Mouse (Mus musculus) limb, embryonic 13.5 days (tissue): ENCODE data around the gene Men1. TPM values are rescaled to one million over a fixed set of nuclear protein-coding genes. Genes with fewer than 3 reads are reported as not detected.
"Not testable (repeated sequence)": the region's sequence is repeated elsewhere in the genome, so short reads cannot be mapped to it uniquely, and the experiment has no call there.

Experiments
- ATAC-seq: fragments of 200-750 bp; cut with Nextera tagmentation; 2 replicates; pipeline ENCODE4 v1.8.0; 2017; ENCODE audit warnings: low read depth, moderate number of reproducible peaks, moderate TSS enrichment; ENCODE audit not compliant: low FRiP score
- H3K27ac ChIP-seq: fragments of 300-500 bp; sonication (generic); 2 replicates; pipeline ENCODE4 v1.5.1; 2015; ENCODE audit warnings: inconsistent platforms, mild to moderate bottlenecking, moderate library complexity
- H3K27me3 ChIP-seq: fragments of 300-500 bp; sonication (generic); 2 replicates; pipeline ENCODE4 v1.6.1; 2015; ENCODE audit warnings: mild to moderate bottlenecking, inconsistent platforms
- H3K36me3 ChIP-seq: fragments of 300-500 bp; sonication (generic); 2 replicates; pipeline ENCODE4 v1.6.1; 2015; ENCODE audit warnings: inconsistent platforms, mild to moderate bottlenecking, moderate library complexity
- H3K4me1 ChIP-seq: fragments of 300-500 bp; sonication (generic); 2 replicates; pipeline ENCODE4 v1.6.1; 2015; ENCODE audit warnings: inconsistent platforms
- H3K4me2 ChIP-seq: fragments of 300-500 bp; sonication (generic); replicated peaks from 2 replicates; pipeline ENCODE4 v1.6.1; 2015; ENCODE audit warnings: inconsistent platforms, mild to moderate bottlenecking, moderate library complexity
- H3K4me3 ChIP-seq: fragments of 300-500 bp; sonication (generic); 2 replicates; pipeline ENCODE4 v1.5.1; 2015; ENCODE audit warnings: moderate library complexity, mild to moderate bottlenecking, inconsistent platforms
- H3K9ac ChIP-seq: fragments of 300-500 bp; sonication (generic); 2 replicates; pipeline ENCODE4 v1.6.1; 2015; ENCODE audit warnings: mild to moderate bottlenecking, inconsistent platforms
- H3K9me3 ChIP-seq: fragments of 300-500 bp; sonication (generic); 2 replicates; pipeline ENCODE4 v1.6.1; 2016; ENCODE audit warnings: inconsistent platforms
- WGBS: fragments of 180-500 bp; shearing (Covaris S2); methylation state at CpG from one replicate; pipeline ENCODE4 v1.1.7; 2015; 5-methylcytosine and 5-hydroxymethylcytosine counted together
- polyA plus RNA-seq: library from polyadenylated mRNA; unstranded; fragments of >200 nt; fragmentation: Nextera tagmentation; extraction: Ambion mirVana; gene quantifications from 2 replicates; pipeline ENCODE4 v1.2.1, GENCODE M21; 2015

Gene Men1
- polyA plus RNA-seq, 1 experiment from 2014 or later, result 97.6 TPM

DNA sequence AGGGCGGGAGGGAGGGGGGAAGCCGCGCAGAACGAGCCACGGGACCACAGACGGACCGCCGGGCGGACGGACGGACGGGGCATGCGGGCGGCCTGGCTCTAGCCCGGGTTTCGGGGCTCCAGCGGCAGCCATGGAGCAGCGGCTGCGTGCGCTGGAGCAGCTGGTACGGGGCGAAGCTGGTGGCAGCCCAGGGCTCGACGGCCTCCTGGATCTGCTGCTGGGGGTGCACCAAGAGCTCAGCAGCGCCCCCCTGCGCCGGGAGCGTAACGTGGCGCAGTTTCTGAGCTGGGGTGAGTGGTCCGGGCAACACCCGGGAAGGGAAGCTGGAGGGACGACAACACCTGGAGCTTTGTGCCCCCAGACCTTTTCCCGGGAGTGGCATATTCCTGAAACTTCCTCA lies 28.2 kb upstream of the Men1 start:
- H3K4me1 ChIP-seq, result peaks cover 37% of the 10 kb centered on the region
- H3K4me3 ChIP-seq, result peak overlapping the region; percentile 66
- 1% methylated on average over 22 of the region's 34 CpGs for WGBS
- peak overlapping the region; percentile 75 for H3K9ac ChIP-seq
- H3K4me2 ChIP-seq, result peak overlapping the region; percentile 81
- no peaks in the 10 kb centered on the region for H3K27me3 ChIP-seq
- H3K27ac ChIP-seq, result no peak overlapping the region
- ATAC-seq, result peak; percentile 52
- no peaks in the 10 kb centered on the region for H3K9me3 ChIP-seq
- H3K36me3 ChIP-seq, result peaks cover 20% of the 10 kb centered on the region

DNA sequence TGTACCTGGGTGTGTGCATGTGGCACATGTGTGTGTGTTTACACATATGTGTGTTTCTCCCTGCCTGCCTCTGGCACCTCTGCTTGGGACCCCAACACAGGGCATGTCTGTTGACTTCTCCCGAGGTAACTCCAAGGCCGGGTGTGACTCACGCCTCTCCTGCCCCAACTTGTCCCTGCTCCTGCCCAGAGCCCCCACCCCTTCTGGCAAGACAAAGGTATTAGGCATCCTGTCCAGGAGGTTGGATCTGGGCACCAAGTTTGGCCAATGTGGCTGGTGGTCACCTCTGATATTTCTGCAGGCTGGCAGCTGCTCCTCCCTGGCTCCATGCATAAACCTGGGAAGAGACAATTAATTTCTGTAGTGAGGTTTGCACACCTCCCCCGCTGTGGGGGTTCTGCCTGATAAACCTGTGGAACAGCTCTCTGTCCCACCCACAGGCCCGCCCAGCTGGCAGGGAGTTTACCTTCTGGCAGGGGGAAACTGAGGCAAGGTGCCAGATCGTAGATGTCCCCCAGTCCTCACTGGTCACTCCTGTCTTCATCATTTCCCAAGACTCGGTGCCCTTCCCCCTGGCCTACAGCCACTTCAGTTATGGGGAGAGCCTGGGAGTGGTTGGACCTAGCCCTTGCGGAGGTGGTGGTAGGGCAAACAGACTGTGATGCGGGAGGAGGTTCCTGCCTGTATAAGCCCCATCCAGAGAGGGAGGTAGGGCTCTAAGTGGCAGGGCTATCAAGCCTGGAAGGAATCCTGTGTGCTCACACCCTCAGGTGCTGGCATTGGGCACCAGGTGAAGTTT lies 26.8 kb upstream of the Men1 start:
- ATAC-seq, result no peak
- Histone ChIP-seq H3K27me3 (no peaks in the 10 kb centered on the region), H3K4me3 (0 out of 2 replicates have a peak overlapping the region, but pooled peaks have one; percentile 66), H3K9ac (peak overlapping the region; percentile 75), H3K36me3 (peaks cover 29% of the 10 kb centered on the region), H3K27ac (no peak overlapping the region), H3K4me2 (peak overlapping the region; percentile 81), H3K9me3 (no peaks in the 10 kb centered on the region), H3K4me1 (peaks cover 30% of the 10 kb centered on the region)
- 79% methylated on average over 9 of the region's 9 CpGs for WGBS

DNA sequence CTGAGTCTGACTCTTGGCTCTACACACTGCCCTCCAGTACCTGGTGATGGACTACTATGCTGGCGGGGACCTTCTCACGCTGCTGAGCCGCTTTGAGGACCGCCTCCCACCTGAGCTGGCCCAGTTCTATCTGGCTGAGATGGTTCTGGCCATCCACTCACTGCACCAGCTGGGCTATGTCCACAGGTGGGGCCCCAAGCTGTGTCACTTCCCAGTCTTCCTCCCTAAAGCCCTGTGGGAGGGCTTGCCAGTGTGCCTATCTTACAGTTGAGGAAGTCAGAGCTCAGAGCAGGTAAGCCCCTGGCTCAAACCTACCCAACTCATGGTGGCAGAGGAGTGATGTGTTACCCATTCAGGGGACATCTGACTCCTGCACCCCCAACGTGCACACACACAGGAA lies 24.6 kb upstream of the Men1 start:
- Histone ChIP-seq H3K9ac (no peak overlapping the region), H3K9me3 (no peaks in the 10 kb centered on the region), H3K27me3 (no peaks in the 10 kb centered on the region), H3K36me3 (peaks cover 52% of the 10 kb centered on the region), H3K4me3 (no peak overlapping the region), H3K4me2 (no peak overlapping the region), H3K27ac (no peak overlapping the region), H3K4me1 (peaks cover 21% of the 10 kb centered on the region)
- 91% methylated on average over 5 of the region's 5 CpGs for WGBS
- no peak for ATAC-seq

DNA sequence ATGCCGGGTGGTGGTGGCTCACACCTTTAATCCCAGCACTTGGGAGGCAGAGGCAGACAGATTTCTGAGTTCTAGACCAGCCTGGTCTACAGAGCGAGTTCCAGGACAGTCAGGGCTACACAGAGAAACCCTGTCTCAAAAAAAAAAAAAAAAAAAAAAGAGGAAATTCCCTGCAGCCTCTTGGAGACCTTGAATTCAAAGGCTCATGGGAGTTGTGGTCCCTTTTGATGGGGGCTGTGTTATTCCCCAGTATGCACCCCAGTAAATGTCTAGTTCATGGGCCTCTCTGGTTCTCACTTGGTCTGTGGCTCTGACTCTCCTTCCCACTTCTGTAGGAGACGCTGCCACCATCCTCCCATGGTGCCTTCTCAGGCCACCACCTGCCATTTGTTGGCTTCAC lies 23.0 kb upstream of the Men1 start:
- not testable (repeated sequence) for H3K9me3 ChIP-seq, H3K4me3 ChIP-seq, H3K4me2 ChIP-seq, H3K27me3 ChIP-seq, H3K9ac ChIP-seq, H3K27ac ChIP-seq, ATAC-seq
- WGBS, result 90% methylated on average over 3 of the region's 3 CpGs
- peaks cover 14% of the 10 kb centered on the region for H3K4me1 ChIP-seq
- peaks cover 68% of the 10 kb centered on the region for H3K36me3 ChIP-seq

DNA sequence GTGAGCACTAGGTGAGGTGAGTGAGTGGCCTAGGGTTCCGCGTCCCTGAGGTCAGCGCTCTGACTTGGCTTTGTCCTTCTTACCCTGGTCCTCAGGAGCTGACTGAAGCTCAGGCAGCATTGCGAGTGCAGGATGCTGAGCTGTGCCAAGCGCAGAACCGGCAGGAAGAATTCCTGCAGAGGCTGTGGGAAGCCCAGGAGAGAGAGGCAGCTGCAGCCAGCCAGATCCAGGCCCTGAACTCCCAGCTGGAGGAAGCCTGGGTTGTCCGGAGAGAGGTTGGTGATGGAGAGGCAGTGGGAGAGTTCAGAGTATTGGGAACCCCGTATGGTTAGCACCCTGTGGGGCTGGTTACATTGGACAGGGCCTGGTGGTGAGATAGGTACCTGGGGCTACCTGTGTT lies 21.0 kb upstream of the Men1 start:
- Histone ChIP-seq H3K27me3 (no peaks in the 10 kb centered on the region), H3K9ac (no peak overlapping the region), H3K27ac (no peak overlapping the region), H3K36me3 (peaks cover 88% of the 10 kb centered on the region), H3K4me1 (no peaks in the 10 kb centered on the region), H3K4me3 (no peak overlapping the region), H3K9me3 (no peaks in the 10 kb centered on the region), H3K4me2 (no peak overlapping the region)
- ATAC-seq, result no peak
- 86% methylated on average over 8 of the region's 8 CpGs for WGBS

DNA sequence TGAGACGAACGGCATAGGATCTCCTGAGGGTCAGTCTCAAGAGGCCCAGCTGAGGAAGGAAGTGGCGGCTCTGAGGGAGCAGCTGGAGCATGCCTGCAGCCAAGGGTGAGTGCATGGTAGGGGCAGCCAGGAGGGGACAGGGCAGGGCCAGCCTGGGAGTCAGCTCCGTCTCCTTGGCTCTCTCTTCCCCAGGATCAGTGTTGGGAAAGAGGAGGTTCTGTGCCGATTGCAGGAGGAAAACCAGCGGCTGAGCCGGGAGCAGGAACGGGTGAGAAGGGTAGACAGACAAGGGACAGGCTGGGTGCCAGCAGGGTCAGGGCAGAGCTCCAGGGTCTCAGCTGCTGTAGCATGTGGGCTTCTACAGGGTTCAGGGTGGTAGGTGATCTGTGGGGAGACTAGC lies 20.3 kb upstream of the Men1 start:
- Histone ChIP-seq H3K4me1 (no peaks in the 10 kb centered on the region), H3K4me2 (no peak overlapping the region), H3K9ac (0 out of 2 replicates have a peak overlapping the region, but pooled peaks have one; percentile 13), H3K27me3 (no peaks in the 10 kb centered on the region), H3K27ac (no peak overlapping the region), H3K9me3 (no peaks in the 10 kb centered on the region), H3K36me3 (peaks cover 95% of the 10 kb centered on the region), H3K4me3 (no peak overlapping the region)
- 77% methylated on average over 8 of the region's 8 CpGs for WGBS
- ATAC-seq, result no peak

DNA sequence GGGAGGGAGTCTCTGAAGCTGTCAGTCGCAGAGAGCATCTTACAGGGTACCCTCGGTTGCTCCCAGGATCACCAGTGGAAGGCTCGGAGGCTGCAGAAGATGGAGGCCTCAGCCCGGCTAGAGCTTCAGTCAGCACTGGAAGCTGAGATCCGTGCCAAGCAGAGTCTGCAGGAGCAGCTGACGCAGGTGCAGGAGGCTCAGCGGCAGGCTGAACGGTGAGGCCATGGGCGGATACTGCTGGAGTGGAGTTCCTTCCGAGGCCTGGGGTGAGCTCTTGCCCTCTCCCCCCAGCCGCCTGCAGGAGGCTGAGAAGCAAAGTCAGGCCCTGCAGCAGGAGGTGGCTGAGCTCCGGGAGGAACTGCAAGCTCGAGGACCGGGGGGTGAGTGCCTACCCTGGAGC lies 19.2 kb upstream of the Men1 start:
- H3K9me3 ChIP-seq, result no peaks in the 10 kb centered on the region
- no peak overlapping the region for H3K4me3 ChIP-seq
- H3K36me3 ChIP-seq, result peaks cover 98% of the 10 kb centered on the region
- ATAC-seq, result no peak
- H3K27me3 ChIP-seq, result no peaks in the 10 kb centered on the region
- H3K4me2 ChIP-seq, result no peak overlapping the region
- no peak overlapping the region for H3K27ac ChIP-seq
- H3K4me1 ChIP-seq, result no peaks in the 10 kb centered on the region
- WGBS, result 77% methylated on average over 14 of the region's 14 CpGs
- H3K9ac ChIP-seq, result no peak overlapping the region

DNA sequence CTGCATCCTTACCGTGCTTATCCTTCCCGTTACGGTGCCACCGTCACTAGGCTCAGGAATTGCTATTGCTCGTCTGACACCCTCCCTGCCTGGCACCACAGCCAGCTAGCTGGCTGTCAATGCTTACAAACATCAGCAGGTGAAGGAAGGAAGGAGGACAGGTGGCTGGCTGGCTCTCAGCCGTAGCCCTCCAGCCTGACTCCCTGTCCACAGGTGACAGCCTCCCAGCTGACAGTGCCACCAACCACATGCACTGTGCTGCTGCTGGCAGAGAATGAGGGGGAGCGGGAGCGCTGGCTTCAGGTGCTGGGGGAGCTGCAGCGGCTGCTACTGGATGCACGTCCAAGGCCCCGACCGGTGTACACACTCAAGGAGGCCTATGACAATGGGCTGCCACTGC lies 16.6 kb upstream of the Men1 start:
- Histone ChIP-seq H3K36me3 (peaks cover 98% of the 10 kb centered on the region), H3K27ac (no peak overlapping the region), H3K4me2 (no peak overlapping the region), H3K9ac (no peak overlapping the region), H3K4me1 (no peaks in the 10 kb centered on the region), H3K4me3 (no peak overlapping the region), H3K27me3 (no peaks in the 10 kb centered on the region), H3K9me3 (no peaks in the 10 kb centered on the region)
- 92% methylated on average over 12 of the region's 12 CpGs for WGBS
- ATAC-seq, result no peak

DNA sequence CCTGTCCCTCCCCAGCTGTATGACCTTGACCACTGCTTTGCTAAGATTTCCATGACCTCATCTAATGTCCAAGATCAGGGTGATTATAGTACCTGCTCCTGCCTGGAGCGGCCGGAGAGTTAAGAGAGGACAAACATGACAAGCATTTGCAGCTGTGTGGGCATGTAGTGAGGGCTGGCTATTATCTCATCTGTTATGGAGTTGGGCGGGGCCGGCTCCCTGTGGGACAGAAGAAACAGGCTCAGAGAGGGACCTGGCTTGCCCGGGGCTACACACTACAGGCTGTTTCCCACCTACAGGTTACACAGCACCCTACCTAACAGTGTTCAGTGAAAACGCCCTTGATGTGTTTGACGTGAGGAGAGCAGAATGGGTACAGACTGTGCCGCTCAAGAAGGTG lies 13.4 kb upstream of the Men1 start:
- no peak overlapping the region for H3K4me3 ChIP-seq
- peaks cover 85% of the 10 kb centered on the region for H3K36me3 ChIP-seq
- 79% methylated on average over 8 of the region's 8 CpGs for WGBS
- 0 out of 2 replicates have a peak overlapping the region, but pooled peaks have one; percentile 4 for H3K4me2 ChIP-seq
- no peak for ATAC-seq
- H3K9me3 ChIP-seq, result no peaks in the 10 kb centered on the region
- H3K4me1 ChIP-seq, result no peaks in the 10 kb centered on the region
- H3K27me3 ChIP-seq, result no peaks in the 10 kb centered on the region
- no peak overlapping the region; the same call in 1 of the 2 replicates for H3K27ac ChIP-seq
- no peak overlapping the region; the same call in 1 of the 2 replicates for H3K9ac ChIP-seq

DNA sequence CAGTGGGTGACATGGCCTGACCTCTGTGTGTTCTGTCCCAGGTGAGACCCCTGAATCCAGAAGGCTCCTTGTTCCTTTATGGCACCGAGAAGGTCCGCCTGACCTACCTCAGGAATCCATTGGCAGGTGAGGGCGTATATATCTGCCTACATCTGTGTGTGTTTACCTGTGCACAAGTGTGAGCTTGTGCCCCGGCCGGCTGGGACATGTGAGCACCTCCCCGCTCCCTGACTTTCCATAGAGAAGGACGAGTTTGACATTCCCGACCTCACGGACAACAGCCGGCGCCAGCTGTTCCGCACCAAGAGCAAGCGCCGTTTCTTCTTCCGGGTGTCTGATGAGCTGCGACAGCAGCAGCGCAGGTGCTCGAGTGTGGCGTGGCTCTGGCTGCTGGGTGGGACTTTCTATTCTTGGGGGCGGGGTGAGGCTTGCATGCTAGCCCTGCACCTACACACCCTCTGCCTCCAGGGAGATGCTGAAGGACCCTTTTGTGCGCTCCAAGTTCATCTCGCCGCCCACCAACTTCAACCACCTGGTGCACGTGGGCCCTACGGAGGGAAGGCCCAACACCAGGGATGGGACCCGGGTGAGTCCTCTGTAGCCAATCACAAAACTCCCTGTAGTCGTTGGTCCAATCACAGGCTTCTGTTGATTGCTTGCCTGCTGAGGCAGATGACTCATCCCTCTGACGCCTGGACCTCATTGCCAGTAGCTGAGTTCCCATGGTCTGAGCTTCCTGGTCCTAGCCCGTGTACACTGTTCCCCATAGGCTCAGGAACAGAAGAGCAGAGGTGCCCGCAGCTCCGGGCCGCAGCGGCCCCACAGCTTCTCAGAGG lies 12.8 kb upstream of the Men1 start:
- H3K27me3 ChIP-seq, result no peaks in the 10 kb centered on the region
- no peak for ATAC-seq
- no peak overlapping the region for H3K4me3 ChIP-seq
- no peak overlapping the region; the same call in 1 of the 2 replicates for H3K27ac ChIP-seq
- H3K9ac ChIP-seq, result no peak overlapping the region
- no peaks in the 10 kb centered on the region for H3K4me1 ChIP-seq
- peaks cover 79% of the 10 kb centered on the region for H3K36me3 ChIP-seq
- WGBS, result 74% methylated on average over 33 of the region's 33 CpGs
- no peaks in the 10 kb centered on the region for H3K9me3 ChIP-seq
- H3K4me2 ChIP-seq, result 0 out of 2 replicates have a peak overlapping the region, but pooled peaks have one; percentile 4

DNA sequence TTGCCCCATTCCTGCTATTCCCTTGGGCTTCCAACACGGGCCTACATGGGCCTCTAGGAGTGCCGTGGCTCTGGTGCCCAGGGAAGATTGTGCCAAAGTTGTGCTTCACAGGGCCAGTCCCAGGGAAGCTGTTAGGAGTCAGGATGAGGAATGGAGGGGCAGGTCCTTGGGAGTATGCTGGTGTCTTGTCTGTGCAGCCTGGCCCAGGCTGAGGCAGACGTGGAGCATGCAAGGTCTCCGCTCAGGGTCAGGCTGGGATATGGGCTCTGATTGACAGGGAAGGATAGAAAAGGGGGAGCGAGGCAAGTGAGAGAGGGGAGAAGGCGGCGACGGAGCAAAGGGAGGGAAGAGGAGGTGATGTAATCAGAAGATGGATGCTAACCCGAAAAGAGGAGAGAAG lies 10.0 kb upstream of the Men1 start:
- WGBS, result 85% methylated on average over 9 of the region's 9 CpGs
- no peak for ATAC-seq
- no peak overlapping the region for H3K9ac ChIP-seq
- H3K36me3 ChIP-seq, result peaks cover 51% of the 10 kb centered on the region
- no peaks in the 10 kb centered on the region for H3K9me3 ChIP-seq
- no peak overlapping the region for H3K4me3 ChIP-seq
- no peaks in the 10 kb centered on the region for H3K27me3 ChIP-seq
- H3K4me1 ChIP-seq, result no peaks in the 10 kb centered on the region
- no peak overlapping the region for H3K27ac ChIP-seq
- no peak overlapping the region for H3K4me2 ChIP-seq

DNA sequence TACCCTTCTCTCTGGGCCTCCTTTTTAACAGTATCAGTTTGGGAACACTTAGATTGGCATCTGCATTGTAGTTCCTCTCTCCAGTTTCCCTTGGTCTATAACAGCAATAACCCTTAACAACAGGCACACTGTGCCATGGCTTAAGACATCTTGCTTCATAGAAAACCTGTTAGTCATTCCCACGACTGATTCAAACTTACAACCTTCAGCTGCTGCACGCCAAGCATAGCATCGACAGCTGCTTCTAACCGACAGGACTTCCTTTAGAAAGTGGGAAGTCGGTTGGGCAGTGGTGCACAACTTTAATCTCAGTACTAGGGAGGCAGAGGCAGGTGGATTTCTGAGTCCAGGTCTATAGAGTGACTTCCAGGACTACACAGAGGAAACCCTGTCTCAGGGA lies 3.6 kb upstream of the Men1 start:
- H3K9ac ChIP-seq, result peak overlapping the region; percentile 48; the same call in 1 of the 2 replicates

More for the DNA sequence above, 3.6 kb upstream of the Men1 start:
- Histone ChIP-seq H3K27ac (peak overlapping the region; percentile 33; the same call in 1 of the 2 replicates), H3K9me3 (no peaks in the 10 kb centered on the region), H3K4me3 (no peak overlapping the region), H3K36me3 (0 out of 2 replicates have a peak, but pooled peaks cover 1% of the 10 kb centered on the region), H3K27me3 (no peaks in the 10 kb centered on the region), H3K4me2 (peak overlapping the region; percentile 44), H3K4me1 (peaks cover 18% of the 10 kb centered on the region)
- no peak for ATAC-seq
- 61% methylated on average over 5 of the region's 5 CpGs for WGBS
